ENCODE assay signal across 32 mouse cellular contexts in the genomic region with DNA sequence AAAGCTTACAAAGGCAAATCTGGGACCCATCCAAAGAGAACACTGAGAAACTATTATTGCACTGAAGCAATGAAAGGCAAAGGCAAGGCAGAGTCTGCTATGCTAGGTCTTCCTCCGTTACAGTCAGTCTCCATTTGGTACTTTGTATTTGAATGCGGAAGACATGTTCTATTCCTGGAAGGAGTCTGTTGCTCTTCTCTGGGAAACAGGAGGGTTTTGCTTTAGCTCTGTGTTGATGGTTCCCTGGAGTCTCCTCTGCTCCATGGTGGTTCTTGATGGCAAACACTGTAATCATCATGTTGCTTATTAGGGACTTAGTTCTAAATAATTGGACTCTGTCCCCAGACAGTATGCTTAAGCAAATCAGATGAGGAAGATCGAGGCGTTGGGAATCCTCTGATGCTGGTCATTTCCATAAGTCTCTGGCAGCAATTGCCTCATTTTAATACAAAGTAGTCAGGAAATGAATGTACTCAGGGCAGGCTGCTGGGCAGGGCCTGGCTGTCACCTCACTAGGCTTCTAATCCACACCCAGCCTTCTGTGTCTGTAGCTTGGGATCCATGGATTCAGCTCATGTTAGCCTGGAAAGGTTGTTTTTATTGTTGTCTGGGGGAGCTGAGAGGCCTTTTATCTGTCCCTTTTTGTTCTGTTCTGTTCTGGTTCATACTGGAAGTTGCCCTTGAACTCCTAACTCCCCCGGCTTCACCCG.
DNase-seq lines count a peak whose midpoint lies in the region; ATAC-seq lines count a peak whose summit lies in the region.
"Had no signal": no experiment of that assay in that cellular context is flagged by ENCODE, and none has a peak within 500 bp of the region (broad histone marks: within the 10 kb centered on the region; RNA-seq: fewer than 3 reads in every experiment).

No protein-coding gene starts in this region.

- H3K4me2 ChIP-seq in embryonic facial prominence, embryonic 14.5 days (ENCODE audit: low read depth, low read length) = no peak overlapping the region
- no peak overlapping the region for H3K4me2 ChIP-seq in midbrain, embryonic 14.5 days (ENCODE audit: low read length)
- no peak overlapping the region for H3K4me2 ChIP-seq in midbrain, embryonic 16.5 days (ENCODE audit: low read length)
- H3K4me2 ChIP-seq in neural tube, embryonic 14.5 days (ENCODE audit: low read depth, low read length) = no peak overlapping the region
- H3K4me2 ChIP-seq: embryonic facial prominence, embryonic 12.5 days; forebrain, embryonic 15.5 days; heart, embryonic 13.5 days; kidney, embryonic 15.5 days; neural tube, embryonic 12.5 days had no signal

- H3K4me3 ChIP-seq in embryonic facial prominence, embryonic 14.5 days (ENCODE audit: low read depth, low read length) = no peak overlapping the region
- H3K4me3 ChIP-seq in embryonic facial prominence, embryonic 10.5 days = no peak overlapping the region
- H3K4me3 ChIP-seq in midbrain, embryonic 14.5 days (replicated peaks; ENCODE audit: low read depth, low read length) = no peak overlapping the region
- H3K4me3 ChIP-seq in midbrain, embryonic 16.5 days (ENCODE audit: low read depth, low read length) = no peak overlapping the region
- no peak overlapping the region for H3K4me3 ChIP-seq in ES-E14 (ENCODE audit: insufficient read depth in 1 of 2, low read depth in 1 of 2, low read length in 2 of 2, poor library complexity in 1 of 2, severe bottlenecking in 1 of 2)
- H3K4me3 ChIP-seq in neural tube, embryonic 14.5 days (ENCODE audit: low read depth, low read length) = no peak overlapping the region
- H3K4me3 ChIP-seq: embryonic facial prominence, embryonic 12.5 days; forebrain, embryonic 10.5 days; forebrain, embryonic 15.5 days; heart, embryonic 13.5 days; kidney, embryonic 15.5 days; midbrain, embryonic 10.5 days; neural tube, embryonic 12.5 days had no signal

- no peaks in the 10 kb centered on the region for H3K36me3 ChIP-seq in embryonic facial prominence, embryonic 14.5 days (ENCODE audit: control insufficient read depth, insufficient read depth, low read length)
- H3K36me3 ChIP-seq in embryonic facial prominence, embryonic 10.5 days (replicated peaks) = no peaks in the 10 kb centered on the region
- H3K36me3 ChIP-seq in midbrain, embryonic 14.5 days (ENCODE audit: control insufficient read depth, insufficient read depth, low read length) = no peaks in the 10 kb centered on the region
- no peaks in the 10 kb centered on the region for H3K36me3 ChIP-seq in midbrain, embryonic 16.5 days (ENCODE audit: control insufficient read depth, insufficient read depth, low read length)
- H3K36me3 ChIP-seq in ES-E14 (ENCODE audit: control insufficient read depth, insufficient read depth, low read length, poor library complexity, severe bottlenecking) = no peaks in the 10 kb centered on the region
- H3K36me3 ChIP-seq in neural tube, embryonic 14.5 days (ENCODE audit: control insufficient read depth, insufficient read depth, low read length) = no peaks in the 10 kb centered on the region
- H3K36me3 ChIP-seq: embryonic facial prominence, embryonic 12.5 days; forebrain, embryonic 10.5 days; forebrain, embryonic 15.5 days; heart, embryonic 13.5 days; kidney, embryonic 15.5 days; midbrain, embryonic 10.5 days; neural tube, embryonic 12.5 days had no signal

- no peaks in the 10 kb centered on the region for H3K27me3 ChIP-seq in embryonic facial prominence, embryonic 14.5 days (replicated peaks; ENCODE audit: control insufficient read depth, insufficient read depth, low read length)
- no peaks in the 10 kb centered on the region for H3K27me3 ChIP-seq in embryonic facial prominence, embryonic 10.5 days (replicated peaks; ENCODE audit: low read depth, poor library complexity, severe bottlenecking)
- H3K27me3 ChIP-seq in midbrain, embryonic 14.5 days (ENCODE audit: control insufficient read depth, insufficient read depth, low read length) = no peaks in the 10 kb centered on the region
- no peaks in the 10 kb centered on the region for H3K27me3 ChIP-seq in midbrain, embryonic 16.5 days (ENCODE audit: control insufficient read depth, insufficient read depth, low read depth, low read length)
- H3K27me3 ChIP-seq in neural tube, embryonic 14.5 days (ENCODE audit: control insufficient read depth, insufficient read depth, low read length) = no peaks in the 10 kb centered on the region
- H3K27me3 ChIP-seq: CH12.LX; embryonic facial prominence, embryonic 12.5 days; forebrain, embryonic 15.5 days; heart, embryonic 13.5 days; kidney, embryonic 15.5 days; neural tube, embryonic 12.5 days had no signal

- no peak for DNase-seq in embryonic facial prominence, embryonic 14.5 days (ENCODE audit: low spot score)
- DNase-seq in embryonic facial prominence, embryonic 10.5 days (ENCODE audit: low spot score) = no peak
- peak; percentile 31 for DNase-seq in midbrain, embryonic 14.5 days
- peak; percentile 63 for DNase-seq in ES-E14 (ENCODE audit: low read depth, low spot score)
- no peak for DNase-seq in lung, postnatal 36 days
- DNase-seq in right cerebral cortex, postnatal 14 days = no peak
- DNase-seq: adrenal gland, postnatal 10 days; cerebellum, adult 11 months; cerebellum, adult 9-10 months; cerebellum, postnatal 36 days; gastrocnemius, postnatal 10 days; heart, postnatal 10 days; kidney, adult 11 months; kidney, postnatal 25 days; liver; lung, adult 2 months; lung, postnatal 10 days; retina, postnatal 1 day; right cerebral cortex, postnatal 25 days; thymus, adult 2 months; thymus, postnatal 36 days had no signal

- H3K27ac ChIP-seq in embryonic facial prominence, embryonic 14.5 days (replicated peaks; ENCODE audit: low read depth, low read length) = no peak overlapping the region
- no peak overlapping the region for H3K27ac ChIP-seq in embryonic facial prominence, embryonic 10.5 days (replicated peaks)
- H3K27ac ChIP-seq in midbrain, embryonic 14.5 days (replicated peaks; ENCODE audit: low read depth, low read length) = no peak overlapping the region
- no peak overlapping the region for H3K27ac ChIP-seq in midbrain, embryonic 16.5 days (ENCODE audit: low read length)
- H3K27ac ChIP-seq in ES-E14 (ENCODE audit: insufficient read depth, low read depth, low read length, poor library complexity, severe bottlenecking) = no peak overlapping the region
- no peak overlapping the region for H3K27ac ChIP-seq in neural tube, embryonic 14.5 days (ENCODE audit: low read depth, low read length)
- H3K27ac ChIP-seq: embryonic facial prominence, embryonic 12.5 days; forebrain, embryonic 10.5 days; forebrain, embryonic 15.5 days; heart, embryonic 13.5 days; kidney, embryonic 15.5 days; liver, embryonic 14.5 days; midbrain, embryonic 10.5 days; neural tube, embryonic 12.5 days had no signal

- H3K4me1 ChIP-seq in embryonic facial prominence, embryonic 14.5 days (ENCODE audit: control insufficient read depth, insufficient read depth, low read length) = no peaks in the 10 kb centered on the region
- H3K4me1 ChIP-seq in embryonic facial prominence, embryonic 10.5 days = no peaks in the 10 kb centered on the region
- H3K4me1 ChIP-seq in midbrain, embryonic 14.5 days (ENCODE audit: control insufficient read depth, insufficient read depth, low read length) = no peaks in the 10 kb centered on the region
- 0 out of 2 replicates have a peak, but pooled peaks cover 3% of the 10 kb centered on the region for H3K4me1 ChIP-seq in midbrain, embryonic 16.5 days (ENCODE audit: control insufficient read depth, insufficient read depth, low read length)
- peaks cover 0 to 1% of the 10 kb centered on the region in 2 experiments; a peak in 1 of 4 replicates for H3K4me1 ChIP-seq in ES-E14 (ENCODE audit: control insufficient read depth in 2 of 2, insufficient read depth in 2 of 2, low read length in 2 of 2, poor library complexity in 1 of 2)
- H3K4me1 ChIP-seq in neural tube, embryonic 14.5 days (ENCODE audit: control insufficient read depth, insufficient read depth, low read length) = no peaks in the 10 kb centered on the region
- H3K4me1 ChIP-seq: embryonic facial prominence, embryonic 12.5 days; forebrain, embryonic 10.5 days; forebrain, embryonic 15.5 days; neural tube, embryonic 12.5 days had no signal

- no peak overlapping the region for H3K9ac ChIP-seq in embryonic facial prominence, embryonic 14.5 days (ENCODE audit: low read depth, low read length)
- H3K9ac ChIP-seq in midbrain, embryonic 14.5 days (replicated peaks; ENCODE audit: low read length) = no peak overlapping the region
- no peak overlapping the region for H3K9ac ChIP-seq in midbrain, embryonic 16.5 days (ENCODE audit: low read depth, low read length)
- H3K9ac ChIP-seq in ES-E14 (ENCODE audit: insufficient read depth, low read depth, low read length, poor library complexity, severe bottlenecking) = no peak overlapping the region
- no peak overlapping the region for H3K9ac ChIP-seq in neural tube, embryonic 14.5 days (replicated peaks; ENCODE audit: low read depth, low read length)
- H3K9ac ChIP-seq: embryonic facial prominence, embryonic 12.5 days; forebrain, embryonic 15.5 days; heart, embryonic 13.5 days; kidney, embryonic 15.5 days; liver, embryonic 14.5 days; neural tube, embryonic 12.5 days had no signal

- no peaks in the 10 kb centered on the region for H3K9me3 ChIP-seq in embryonic facial prominence, embryonic 14.5 days (ENCODE audit: control insufficient read depth, low read length)
- H3K9me3 ChIP-seq in embryonic facial prominence, embryonic 10.5 days = no peaks in the 10 kb centered on the region
- no peaks in the 10 kb centered on the region for H3K9me3 ChIP-seq in midbrain, embryonic 14.5 days (ENCODE audit: control insufficient read depth, low read length)
- no peaks in the 10 kb centered on the region for H3K9me3 ChIP-seq in midbrain, embryonic 16.5 days (replicated peaks; ENCODE audit: control insufficient read depth, low read length, poor library complexity, severe bottlenecking)
- no peaks in the 10 kb centered on the region for H3K9me3 ChIP-seq in ES-E14 (ENCODE audit: control insufficient read depth, insufficient read depth, low read depth, low read length)
- no peaks in the 10 kb centered on the region for H3K9me3 ChIP-seq in neural tube, embryonic 14.5 days (ENCODE audit: control insufficient read depth, low read length)
- H3K9me3 ChIP-seq: embryonic facial prominence, embryonic 12.5 days; forebrain, embryonic 10.5 days; forebrain, embryonic 15.5 days; heart, embryonic 13.5 days; kidney, embryonic 15.5 days; midbrain, embryonic 10.5 days; neural tube, embryonic 12.5 days had no signal

- in situ Hi-C loops in ES-E14 (cut with MboI; ENCODE audit: low sequenced_read_pairs in 2 of 2, unreplicated experiment in 2 of 2) = no loop called here

- ATAC-seq in embryonic facial prominence, embryonic 14.5 days (ENCODE audit: low read depth) = peak; percentile 44; the same call in 1 of the 2 replicates
- ATAC-seq in midbrain, embryonic 14.5 days (ENCODE audit: low FRiP score, low TSS enrichment) = no peak
- ATAC-seq in midbrain, embryonic 16.5 days = no peak
- peak; percentile 54; the same call in 1 of the 2 replicates for ATAC-seq in neural tube, embryonic 14.5 days (ENCODE audit: low read depth)
- ATAC-seq: forebrain, embryonic 15.5 days had no signal

- WGBS in embryonic facial prominence, embryonic 14.5 days = 85% methylated on average over 6 of the region's 6 CpGs
- 83% methylated on average over 6 of the region's 6 CpGs for WGBS in embryonic facial prominence, embryonic 10.5 days
- 60% methylated on average over 6 of the region's 6 CpGs for WGBS in midbrain, embryonic 14.5 days
- WGBS in midbrain, embryonic 16.5 days = 51% methylated on average over 6 of the region's 6 CpGs
- WGBS in neural tube, embryonic 14.5 days = 65% methylated on average over 6 of the region's 6 CpGs

Comparison
In these comparisons a context has a peak if more than half of its experiments do, and no peak if none do; other contexts are left out.
1. ATAC-seq: peak in embryonic facial prominence, embryonic 14.5 days (single experiment) and neural tube, embryonic 14.5 days (single experiment); none in midbrain, embryonic 14.5 days (single experiment) and midbrain, embryonic 16.5 days (single experiment).
2. DNase-seq: peak in midbrain, embryonic 14.5 days (single experiment) and ES-E14 (single experiment); none in embryonic facial prominence, embryonic 14.5 days (single experiment), embryonic facial prominence, embryonic 10.5 days (single experiment), lung, postnatal 36 days (single experiment) and right cerebral cortex, postnatal 14 days (single experiment).